ENCODE assay signal across 12 mouse cellular contexts in genomic region chr19:55896629-55897028, GRCm38 (mm10).
DNase-seq lines count a peak whose midpoint lies in the region; ATAC-seq and TF ChIP-seq lines count a peak whose summit lies in the region.
"Had no signal": no experiment of that assay in that cellular context is flagged by ENCODE, and none has a peak within 500 bp of the region (broad histone marks: within the 10 kb centered on the region; RNA-seq: fewer than 3 reads in every experiment).

No protein-coding gene starts in this region.

- H3K4me1 ChIP-seq in E14TG2a.4 (replicated peaks; ENCODE audit: low read depth, low read length), result peaks cover 26% of the 10 kb centered on the region
- H3K4me1 ChIP-seq in forebrain, embryonic 10.5 days, result peaks cover 100% of the 10 kb centered on the region
- peaks cover 81% of the 10 kb centered on the region for H3K4me1 ChIP-seq in limb, embryonic 12.5 days (replicated peaks)
- H3K4me1 ChIP-seq in thymus, adult 2 months (replicated peaks; ENCODE audit: control insufficient read depth, insufficient read depth, low read length), result peaks cover 3% of the 10 kb centered on the region; the same call in 1 of the 2 replicates

- ATAC-seq in limb, embryonic 12.5 days (ENCODE audit: insufficient number of reproducible peaks, insufficient read depth, low FRiP score, low TSS enrichment, low read depth), result no peak
- ATAC-seq: Patski had no signal

- H3K36me3 ChIP-seq in E14TG2a.4 (ENCODE audit: insufficient read depth, low read length), result no peaks in the 10 kb centered on the region
- H3K36me3 ChIP-seq in forebrain, embryonic 10.5 days (replicated peaks), result 0 out of 2 replicates have a peak, but pooled peaks cover 3% of the 10 kb centered on the region
- no peaks in the 10 kb centered on the region for H3K36me3 ChIP-seq in limb, embryonic 12.5 days
- H3K36me3 ChIP-seq in thymus, adult 2 months (ENCODE audit: control insufficient read depth, insufficient read depth, low read length), result no peaks in the 10 kb centered on the region

- TF ChIP-seq CTCF in gastrocnemius, adult 2 months (IDR thresholded peaks at IDR 0.05), result no peak
- TF ChIP-seq CTCF in E14TG2a.4 (conservative IDR thresholded peaks at IDR 0.05; ENCODE audit: low read length), result no peak
- TF ChIP-seq CTCF in thymus, adult 2 months (IDR thresholded peaks at IDR 0.05; ENCODE audit: borderline replicate concordance, control insufficient read depth, extremely low read depth, insufficient read depth, low read length, poor library complexity), result no peak

- H3K4me2 ChIP-seq in limb, embryonic 12.5 days, result peak overlapping the region; percentile 58

- peak overlapping the region; percentile 50 for H3K27ac ChIP-seq in gastrocnemius, adult 2 months
- peak overlapping the region; percentile 88 for H3K27ac ChIP-seq in forebrain, embryonic 10.5 days
- peak overlapping the region; percentile 72 for H3K27ac ChIP-seq in limb, embryonic 12.5 days
- no peak overlapping the region for H3K27ac ChIP-seq in thymus, adult 2 months (ENCODE audit: control insufficient read depth, insufficient read depth, low read length)
- H3K27ac ChIP-seq: kidney, postnatal 0 days; macrophage had no signal

- DNase-seq in gastrocnemius, adult 2 months, result no peak
- no peak for DNase-seq in gastrocnemius, adult 8-10 months (ENCODE audit: low spot score in 2 of 2)
- peak; percentile 83 for DNase-seq in forebrain, embryonic 10.5 days (ENCODE audit: extremely low spot score, low spot score)
- DNase-seq in ovary, postnatal 14 days (ENCODE audit: low spot score), result no peak
- no peak for DNase-seq in thymus, adult 2 months
- DNase-seq in adrenal gland, postnatal 10 days, result no peak
- DNase-seq: cerebellum, postnatal 36 days had no signal

- H3K27me3 ChIP-seq in E14TG2a.4 (ENCODE audit: insufficient read depth, low read length), result peaks cover 31% of the 10 kb centered on the region
- H3K27me3 ChIP-seq in forebrain, embryonic 10.5 days (ENCODE audit: poor library complexity, severe bottlenecking), result peaks cover 54% of the 10 kb centered on the region
- H3K27me3 ChIP-seq in limb, embryonic 12.5 days, result peaks cover 26% of the 10 kb centered on the region
- no peaks in the 10 kb centered on the region; the same call in 1 of the 2 replicates for H3K27me3 ChIP-seq in thymus, adult 2 months (ENCODE audit: control insufficient read depth, insufficient read depth, low read length)
- H3K27me3 ChIP-seq: Patski had no signal

- peak overlapping the region; percentile 40; the same call in 1 of the 2 replicates for H3K9ac ChIP-seq in limb, embryonic 12.5 days (replicated peaks)

- TF ChIP-seq POLR2A in thymus, adult 2 months (IDR thresholded peaks at IDR 0.05; ENCODE audit: control insufficient read depth, extremely low read depth, insufficient read depth, low read length, poor library complexity), result no peak

- 2% methylated on average over 10 of the region's 10 CpGs for WGBS in forebrain, embryonic 10.5 days
- WGBS in limb, embryonic 12.5 days, result 6% methylated on average over 10 of the region's 10 CpGs
- 96% methylated on average over 10 of the region's 10 CpGs for WGBS in thymus, adult 2 months

- peak overlapping the region; percentile 66 for H3K4me3 ChIP-seq in gastrocnemius, adult 2 months
- 0 out of 2 replicates have a peak overlapping the region, but pooled peaks have one; percentile 0 for H3K4me3 ChIP-seq in E14TG2a.4 (replicated peaks; ENCODE audit: low read length)
- peak overlapping the region; percentile 55 for H3K4me3 ChIP-seq in forebrain, embryonic 10.5 days
- H3K4me3 ChIP-seq in limb, embryonic 12.5 days (replicated peaks), result peak overlapping the region; percentile 15
- H3K4me3 ChIP-seq in thymus, adult 2 months (ENCODE audit: control insufficient read depth, insufficient read depth, low read length), result no peak overlapping the region

- H3K9me3 ChIP-seq in E14TG2a.4 (ENCODE audit: low read length), result no peaks in the 10 kb centered on the region
- no peaks in the 10 kb centered on the region for H3K9me3 ChIP-seq in forebrain, embryonic 10.5 days
- no peaks in the 10 kb centered on the region for H3K9me3 ChIP-seq in limb, embryonic 12.5 days

- intact Hi-C loops in gastrocnemius, adult 2 months (cut with DNase I), result loop anchor here (5.0 kb wide), 3 partner anchors 154 to 254 kb away; partner anchors contain the start of gene Tcf7l2
